Mouse (Mus musculus) midbrain, embryonic 14.5 days (tissue): ENCODE data around the gene Ache. TPM values are rescaled to one million over a fixed set of nuclear protein-coding genes. Genes with fewer than 3 reads are reported as not detected.

Experiments used
- ATAC-seq: fragments of 200-750 bp; cut with Nextera tagmentation; 2 replicates; pipeline ENCODE4 v1.8.0; 2017; ENCODE audit warnings: moderate number of reproducible peaks, moderate library complexity; ENCODE audit not compliant: low FRiP score, low TSS enrichment
- DNase-seq: peaks from one replicate; pipeline ENCODE4 v3.0.0-alpha.2; 2015
- H3K27ac ChIP-seq: fragments of 300-500 bp; sonication (generic); replicated peaks from 2 replicates; pipeline ENCODE4 v1.5.1; 2014; ENCODE audit warnings: mild to moderate bottlenecking, low read depth, low read length, moderate library complexity
- H3K27me3 ChIP-seq: fragments of 300-500 bp; sonication (generic); 2 replicates; pipeline ENCODE4 v1.6.1; 2014; ENCODE audit warnings: low read length, control low read depth, mixed read lengths; ENCODE audit not compliant: control insufficient read depth, insufficient read depth
- H3K36me3 ChIP-seq: fragments of 300-500 bp; sonication (generic); 2 replicates; pipeline ENCODE4 v1.6.1; 2014; ENCODE audit warnings: low read length, control low read depth; ENCODE audit not compliant: control insufficient read depth, insufficient read depth
- H3K4me1 ChIP-seq: fragments of 300-500 bp; sonication (generic); 2 replicates; pipeline ENCODE4 v1.6.1; 2014; ENCODE audit warnings: mild to moderate bottlenecking, antibody characterized with exemption, low read length, control low read depth; ENCODE audit not compliant: control insufficient read depth, insufficient read depth
- H3K4me2 ChIP-seq: fragments of 300-500 bp; sonication (generic); 2 replicates; pipeline ENCODE4 v1.6.1; 2014; ENCODE audit warnings: mild to moderate bottlenecking, low read length, moderate library complexity
- H3K4me3 ChIP-seq: fragments of 300-500 bp; sonication (generic); replicated peaks from 2 replicates; pipeline ENCODE4 v1.5.1; 2014; ENCODE audit warnings: low read depth, low read length
- H3K9ac ChIP-seq: fragments of 300-500 bp; sonication (generic); replicated peaks from 2 replicates; pipeline ENCODE4 v1.6.1; 2014; ENCODE audit warnings: mild to moderate bottlenecking, low read length, moderate library complexity
- H3K9me3 ChIP-seq: fragments of 300-500 bp; sonication (generic); 2 replicates; pipeline ENCODE4 v1.6.1; 2016; ENCODE audit warnings: low read length, control low read depth, mixed read lengths; ENCODE audit not compliant: control insufficient read depth
- WGBS: fragments of 180-500 bp; shearing (Covaris S2); extraction: QIAGEN DNeasy Blood & Tissue Kit; methylation state at CpG from one replicate; pipeline ENCODE4 v1.1.7; 2014; 5-methylcytosine and 5-hydroxymethylcytosine counted together
- polyA plus RNA-seq: library from polyadenylated mRNA; unstranded; fragments of >200 nt; fragmentation: Nextera tagmentation; extraction: Ambion mirVana; gene quantifications from 2 replicates; pipeline ENCODE4 v1.2.1, GENCODE M21; 2014

The Ache gene
- polyA plus RNA-seq, 1 experiment from 2014 or later = 22.2 TPM

- Histone ChIP-seq H3K4me1 (peaks cover 20% of the 10 kb centered on the region), H3K9me3 (no peaks in the 10 kb centered on the region), H3K4me3 (no peak overlapping the region), H3K4me2 (no peak overlapping the region), H3K36me3 (peaks cover 53% of the 10 kb centered on the region), H3K27me3 (no peaks in the 10 kb centered on the region), H3K9ac (no peak overlapping the region; the same call in 1 of the 2 replicates), H3K27ac (no peak overlapping the region)
- 88% methylated on average over 3 of the region's 3 CpGs for WGBS
- DNase-seq (no peak), ATAC-seq (no peak)
Observed at GRCm38 (mm10) chr5:137304165-137304564, 16.8 kb downstream of the Ache start.

DNA sequence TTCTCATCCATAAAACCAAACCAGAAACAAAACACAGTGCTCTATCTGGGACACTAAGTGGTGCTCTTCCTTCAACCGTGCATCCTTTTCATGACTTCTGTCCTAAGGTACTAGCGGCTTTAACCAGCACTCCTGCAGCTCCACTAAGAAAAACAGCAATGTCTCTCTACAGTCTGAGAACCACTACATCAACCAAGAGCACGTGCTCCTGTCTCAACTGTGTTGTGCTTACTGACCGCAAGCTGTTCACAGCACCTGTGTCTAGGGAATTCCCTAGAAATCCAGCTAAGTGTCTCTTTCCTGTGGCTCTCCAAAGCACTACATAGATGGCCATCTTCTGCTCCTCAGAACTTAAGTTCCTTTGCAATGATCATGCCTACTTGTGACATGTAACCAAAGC is 17.5 kb downstream of the Ache start:
- 79% methylated on average over 4 of the region's 4 CpGs for WGBS

DNA sequence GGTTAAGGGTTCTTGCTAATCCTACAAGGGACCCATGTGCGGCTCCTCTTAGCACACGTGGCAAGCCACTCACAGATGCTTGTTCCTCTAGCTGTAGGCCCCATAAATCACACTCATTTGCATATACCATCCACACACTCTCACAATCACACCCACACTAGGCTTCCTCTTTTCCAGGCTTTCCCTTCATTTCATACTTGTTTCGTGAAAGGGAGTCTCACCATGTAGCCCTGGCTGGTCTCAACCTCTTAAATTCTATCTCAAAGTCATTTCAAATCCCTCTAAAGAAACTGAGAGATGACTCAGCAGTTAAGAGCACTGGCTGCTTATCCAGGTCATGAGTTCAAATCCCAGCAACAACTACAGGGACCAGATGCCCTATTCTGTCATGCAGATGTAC is 18.5 kb downstream of the Ache start:
- no peak for ATAC-seq
- Histone ChIP-seq H3K9ac (peak overlapping the region; percentile 98), H3K27me3 (no peaks in the 10 kb centered on the region), H3K4me3 (peak overlapping the region; percentile 89), H3K27ac (no peak overlapping the region), H3K9me3 (no peaks in the 10 kb centered on the region), H3K36me3 (peaks cover 49% of the 10 kb centered on the region), H3K4me2 (peak overlapping the region; percentile 89), H3K4me1 (peaks cover 20% of the 10 kb centered on the region)
- WGBS = 72% methylated on average over 3 of the region's 3 CpGs
- DNase-seq = no peak

More for the DNA sequence above, 17.5 kb downstream of the Ache start:
- peaks cover 51% of the 10 kb centered on the region for H3K36me3 ChIP-seq
- H3K27ac ChIP-seq = no peak overlapping the region
- DNase-seq (no peak), ATAC-seq (no peak)
- no peaks in the 10 kb centered on the region for H3K9me3 ChIP-seq
- H3K4me3 ChIP-seq = no peak overlapping the region
- H3K27me3 ChIP-seq = no peaks in the 10 kb centered on the region
- H3K4me1 ChIP-seq = peaks cover 20% of the 10 kb centered on the region
- H3K9ac ChIP-seq = peak overlapping the region; percentile 2
- peak overlapping the region; percentile 89 for H3K4me2 ChIP-seq

- H3K4me3 ChIP-seq = peak overlapping the region; percentile 89
- peaks cover 20% of the 10 kb centered on the region for H3K4me1 ChIP-seq
- WGBS = 14% methylated on average over 12 of the region's 12 CpGs
- H3K9ac ChIP-seq = peak overlapping the region; percentile 98
- no peaks in the 10 kb centered on the region for H3K9me3 ChIP-seq
- ATAC-seq (no peak), DNase-seq (no peak)
- H3K27ac ChIP-seq = peak overlapping the region; percentile 97
- H3K27me3 ChIP-seq = no peaks in the 10 kb centered on the region
- peaks cover 42% of the 10 kb centered on the region for H3K36me3 ChIP-seq
- H3K4me2 ChIP-seq = peak overlapping the region; percentile 89
Observed at GRCm38 (mm10) chr5:137306439-137307005, 19.2 kb downstream of the Ache start.

DNA sequence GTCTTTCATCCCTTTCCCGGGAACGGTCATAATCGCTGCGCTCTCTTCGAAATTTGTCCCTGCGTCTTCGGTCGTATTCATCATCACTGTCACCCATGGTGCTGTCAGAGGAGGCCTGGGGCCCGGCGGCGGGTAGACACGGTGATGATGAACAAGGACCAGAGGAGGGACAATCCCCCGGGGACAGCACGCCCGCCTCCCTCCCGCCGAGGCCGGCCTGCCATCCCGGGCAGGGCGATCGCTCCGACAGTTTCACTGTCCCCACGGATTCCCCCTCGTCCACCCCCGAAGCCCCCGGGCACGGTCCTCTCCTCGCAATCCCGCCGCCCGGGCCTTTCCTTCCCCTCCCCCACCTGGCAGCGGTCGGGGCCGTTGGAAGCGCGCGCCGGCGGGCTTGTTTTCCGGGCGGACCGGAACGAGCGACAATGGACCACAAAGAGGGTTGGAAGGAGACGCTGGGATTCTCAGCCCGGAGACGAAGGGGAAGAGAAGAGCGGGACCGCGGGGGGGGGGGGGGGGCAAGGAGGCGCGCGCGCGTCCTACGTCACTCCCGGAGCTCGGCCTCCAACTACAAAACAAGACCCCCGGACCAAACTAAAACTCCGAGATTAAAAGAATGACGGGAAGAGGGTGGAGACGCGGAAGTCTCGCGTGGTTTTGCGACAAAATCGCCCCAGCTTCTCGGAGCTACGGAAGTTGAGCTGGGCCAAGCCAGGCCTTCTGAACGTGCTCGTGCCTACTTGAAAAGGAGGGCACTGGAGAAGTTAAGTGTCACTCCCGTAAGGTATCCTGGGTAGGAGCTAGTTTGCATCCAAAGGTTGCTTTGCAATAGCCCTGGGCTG is 20.0 kb downstream of the Ache start, which contains the start of gene Srrt:
Gene Srrt, minus strand, starts transcription at position 604 of the 842 bp plus-strand sequence.
- peak within 1 kb of the TSS; percentile 97 for H3K27ac ChIP-seq
- H3K9me3 ChIP-seq = no peaks in the 10 kb centered on the region
- peak within 1 kb of the TSS; percentile 89 for H3K4me3 ChIP-seq
- peak within 1 kb of the TSS; percentile 89 for H3K4me2 ChIP-seq
- peak within 1 kb of the TSS; percentile 98 for H3K9ac ChIP-seq
- no peaks in the 10 kb centered on the region for H3K27me3 ChIP-seq
- peaks cover 34% of the 10 kb centered on the region for H3K36me3 ChIP-seq
- peaks cover 20% of the 10 kb centered on the region for H3K4me1 ChIP-seq
- under 1% methylated on average over 71 of the region's 72 CpGs for WGBS
- DNase-seq = peak; percentile 97
- peak; percentile 90 for ATAC-seq

- 94% methylated on average over 4 of the region's 4 CpGs for WGBS
- Histone ChIP-seq H3K4me1 (peaks cover 20% of the 10 kb centered on the region), H3K36me3 (peaks cover 24% of the 10 kb centered on the region; the same call in 1 of the 2 replicates), H3K9ac (peak overlapping the region; percentile 98; the same call in 1 of the 2 replicates), H3K27me3 (no peaks in the 10 kb centered on the region), H3K9me3 (no peaks in the 10 kb centered on the region), H3K4me2 (peak overlapping the region; percentile 89), H3K27ac (peak overlapping the region; percentile 97), H3K4me3 (peak overlapping the region; percentile 89; the same call in 1 of the 2 replicates)
- ATAC-seq (no peak), DNase-seq (no peak)
Observed at GRCm38 (mm10) chr5:137308356-137308755, 21.0 kb downstream of the Ache start.

DNA sequence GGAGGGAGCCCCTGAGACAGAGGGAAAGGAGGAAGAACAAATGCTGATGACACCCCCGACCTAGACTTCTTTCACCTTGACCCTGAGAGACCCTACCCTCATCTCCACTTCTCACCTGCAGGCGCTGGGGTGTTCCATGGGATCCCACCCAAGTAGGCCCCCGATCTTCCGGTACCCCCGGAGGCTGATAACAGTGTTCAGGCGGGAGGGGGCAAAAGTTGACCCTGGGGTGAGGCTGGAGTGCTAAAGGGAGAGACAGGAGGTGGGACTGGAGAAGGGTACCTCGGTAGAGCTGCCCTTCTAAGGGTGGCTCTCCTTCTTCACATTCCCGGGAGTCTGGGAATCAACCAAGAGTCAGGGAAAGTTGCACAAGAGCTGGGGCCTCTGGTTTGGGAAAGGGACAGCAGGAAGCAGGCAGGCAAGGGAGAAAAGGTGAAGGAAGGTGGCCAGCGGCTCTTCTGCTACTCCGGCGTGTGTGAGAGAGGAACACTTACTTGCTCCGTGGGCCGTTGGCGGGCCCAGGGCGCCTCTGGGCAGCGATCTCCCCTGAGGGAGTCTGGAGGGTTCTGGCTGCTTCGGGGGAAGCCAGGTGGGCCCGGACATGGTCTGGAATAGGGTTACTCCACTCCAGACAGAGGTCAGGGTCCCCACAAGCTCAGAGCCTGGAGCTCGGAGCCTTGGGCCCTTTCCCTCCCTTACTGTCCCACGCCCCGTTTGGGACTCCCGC is 26.3 kb downstream of the Ache start:
- H3K4me2 ChIP-seq = peak overlapping the region; percentile 58
- peak overlapping the region; percentile 54; the same call in 1 of the 2 replicates for H3K9ac ChIP-seq
- peaks cover 12% of the 10 kb centered on the region for H3K4me1 ChIP-seq
- no peaks in the 10 kb centered on the region for H3K9me3 ChIP-seq
- ATAC-seq (peak; percentile 52), DNase-seq (no peak)
- WGBS = 3% methylated on average over 22 of the region's 22 CpGs
- 0 out of 2 replicates have a peak overlapping the region, but pooled peaks have one; percentile 5 for H3K27ac ChIP-seq
- H3K4me3 ChIP-seq = peak overlapping the region; percentile 33
- no peaks in the 10 kb centered on the region for H3K27me3 ChIP-seq
- peaks cover 31% of the 10 kb centered on the region for H3K36me3 ChIP-seq
